Mouse (Mus musculus) erythroblast, adult 5-6 weeks (primary cell): ENCODE data around the gene Tmem121b. TPM values are rescaled to one million over a fixed set of nuclear protein-coding genes. Genes with fewer than 3 reads are reported as not detected.
A peak's percentile ranks its signal among the peaks of the same experiment; 100 is the strongest.

ENCODE experiments used
- ATAC-seq: replicated peaks from 2 replicates; pipeline ENCODE4 v1.8.0; 2016; ENCODE audit warnings: moderate number of reproducible peaks, mild to moderate bottlenecking, moderate TSS enrichment, inconsistent platforms; ENCODE audit not compliant: poor library complexity, low FRiP score, severe bottlenecking
- total RNA-seq, 2 experiments: library from RNA; stranded (forward) in 1 of 2; stranded (reverse) in 1 of 2; fragments of 150-400 nt in 1 of 2; fragments of 200-764, 138-1000 nt in 1 of 2; gene quantifications; 2 replicates each; pipeline versions ENCODE4 v1.2.3 to v1.2.4; 2015 to 2017; ENCODE audit warnings: low replicate concordance in 2 of 2

Tmem121b gene
- total RNA-seq, 2 experiments from 2014 or later = not detected

DNA sequence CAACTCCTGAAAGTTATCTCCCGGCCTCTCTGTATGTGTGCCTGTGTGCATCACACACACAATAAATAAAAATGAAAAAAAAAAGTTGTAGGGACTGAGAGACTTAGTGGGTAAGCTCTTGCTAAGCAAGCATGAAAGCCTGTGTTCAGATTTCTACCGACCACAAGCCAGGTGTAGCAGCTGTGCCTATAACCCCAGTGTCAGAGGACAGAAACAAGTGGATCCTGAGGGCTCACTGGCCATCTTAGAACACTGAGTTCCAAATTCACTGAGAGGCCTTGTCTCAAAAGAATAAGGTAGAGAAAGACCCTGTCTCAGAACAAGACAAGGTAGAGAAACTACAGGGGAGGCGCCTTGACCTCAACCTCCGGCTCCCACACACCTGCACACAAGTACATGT lies 25.3 kb downstream of the Tmem121b start:
- ATAC-seq = no peak

DNA sequence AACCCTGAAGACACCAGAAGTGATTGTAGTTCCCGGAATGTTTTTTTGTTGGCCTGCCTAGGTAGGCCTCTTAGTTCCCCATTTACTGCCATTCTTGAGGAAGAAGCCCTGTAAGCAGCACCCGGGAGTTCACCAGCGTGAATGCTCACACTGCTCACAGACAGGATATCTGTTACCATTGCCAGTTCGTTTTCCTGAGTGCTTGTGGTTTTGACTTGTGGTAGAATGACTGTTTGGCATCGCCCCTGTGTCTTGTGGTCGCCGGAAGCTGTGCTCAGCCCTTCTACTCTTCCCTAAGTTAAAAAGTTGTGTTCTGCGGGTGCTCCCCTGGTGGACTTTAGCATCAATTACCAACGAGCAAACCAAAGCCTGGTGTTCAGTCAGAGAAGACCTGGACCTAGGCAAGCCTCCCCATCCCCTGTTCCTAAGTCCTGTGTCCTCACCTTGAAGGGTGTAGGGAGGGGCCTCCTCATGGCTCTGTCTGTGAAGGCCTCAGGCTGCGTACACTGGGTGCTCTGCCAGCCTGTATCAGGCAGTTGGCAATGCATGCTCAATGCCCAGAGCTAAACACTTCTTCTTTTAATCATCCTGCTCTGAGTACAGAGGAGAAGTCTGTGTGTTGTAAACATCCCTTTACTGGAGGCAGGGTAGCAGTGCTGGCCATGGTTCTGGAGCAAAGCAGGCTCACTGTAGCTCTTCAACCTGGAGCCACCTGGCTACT lies 26.8 kb downstream of the Tmem121b start:
- no peak for ATAC-seq

DNA sequence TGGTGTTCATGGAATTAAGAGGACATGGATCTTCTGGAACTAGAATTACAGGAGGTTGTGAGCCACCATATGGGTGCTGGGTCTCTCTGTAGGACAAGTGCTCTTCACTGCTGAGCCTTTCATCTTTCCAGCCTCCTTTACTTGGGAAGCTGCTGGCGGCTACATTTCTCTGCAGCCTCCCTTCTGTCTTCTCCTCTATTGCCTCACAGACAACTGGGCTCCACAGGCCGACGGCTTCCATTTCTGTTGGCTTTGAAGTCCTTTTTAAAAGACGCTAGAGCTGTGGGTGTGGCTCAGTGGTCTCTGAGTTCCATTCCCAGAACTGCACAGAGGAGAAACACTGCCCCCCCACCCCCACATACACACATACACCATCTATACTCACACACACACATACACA lies 28.2 kb downstream of the Tmem121b start:
- ATAC-seq = no peak

DNA sequence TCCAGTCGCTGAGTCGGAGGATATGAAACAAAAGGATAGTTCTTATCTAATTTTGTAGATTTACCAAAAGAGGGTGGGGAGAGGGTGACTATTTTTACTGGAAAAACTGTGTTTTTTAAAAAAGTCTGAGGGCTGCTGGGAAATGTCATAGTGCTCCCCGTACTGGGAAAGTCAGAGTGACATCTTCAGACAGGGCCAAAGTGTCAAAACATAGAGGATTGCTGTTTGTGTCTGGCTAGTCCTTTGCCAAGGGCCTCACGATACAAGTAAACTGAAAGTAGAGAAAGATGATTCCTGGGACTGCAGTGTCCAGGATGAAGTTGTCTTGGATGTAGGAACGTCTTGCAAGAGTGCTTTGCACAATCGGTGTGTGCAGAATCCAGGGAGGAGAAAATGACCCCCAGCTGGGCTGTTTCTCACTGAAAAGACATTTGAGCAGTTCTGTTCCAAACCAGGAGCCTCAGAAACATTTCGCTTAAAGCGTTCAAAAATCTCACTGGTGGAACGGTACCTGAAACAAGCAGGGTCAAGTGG lies 29.1 kb downstream of the Tmem121b start:
- no peak for ATAC-seq

DNA sequence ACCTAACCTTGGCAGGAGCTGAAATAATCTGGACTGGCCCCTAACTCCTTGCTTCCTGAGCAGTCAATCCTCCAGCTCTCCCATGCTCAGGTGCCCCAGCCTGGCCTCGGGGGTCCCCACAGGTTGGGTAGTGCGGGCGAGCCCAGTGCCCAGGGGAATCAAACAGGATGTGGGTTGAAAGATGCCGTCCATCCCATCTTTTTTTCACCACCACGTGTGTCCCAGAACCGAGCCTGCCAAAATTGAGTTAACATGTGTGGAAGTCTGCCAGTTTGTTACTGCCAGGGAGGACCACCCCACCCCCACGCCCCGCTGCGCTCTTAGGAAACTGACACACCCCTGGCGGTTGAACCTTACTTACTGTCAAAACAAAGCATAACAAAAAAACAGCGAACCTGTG lies 29.7 kb downstream of the Tmem121b start:
- ATAC-seq = peak; percentile 57

DNA sequence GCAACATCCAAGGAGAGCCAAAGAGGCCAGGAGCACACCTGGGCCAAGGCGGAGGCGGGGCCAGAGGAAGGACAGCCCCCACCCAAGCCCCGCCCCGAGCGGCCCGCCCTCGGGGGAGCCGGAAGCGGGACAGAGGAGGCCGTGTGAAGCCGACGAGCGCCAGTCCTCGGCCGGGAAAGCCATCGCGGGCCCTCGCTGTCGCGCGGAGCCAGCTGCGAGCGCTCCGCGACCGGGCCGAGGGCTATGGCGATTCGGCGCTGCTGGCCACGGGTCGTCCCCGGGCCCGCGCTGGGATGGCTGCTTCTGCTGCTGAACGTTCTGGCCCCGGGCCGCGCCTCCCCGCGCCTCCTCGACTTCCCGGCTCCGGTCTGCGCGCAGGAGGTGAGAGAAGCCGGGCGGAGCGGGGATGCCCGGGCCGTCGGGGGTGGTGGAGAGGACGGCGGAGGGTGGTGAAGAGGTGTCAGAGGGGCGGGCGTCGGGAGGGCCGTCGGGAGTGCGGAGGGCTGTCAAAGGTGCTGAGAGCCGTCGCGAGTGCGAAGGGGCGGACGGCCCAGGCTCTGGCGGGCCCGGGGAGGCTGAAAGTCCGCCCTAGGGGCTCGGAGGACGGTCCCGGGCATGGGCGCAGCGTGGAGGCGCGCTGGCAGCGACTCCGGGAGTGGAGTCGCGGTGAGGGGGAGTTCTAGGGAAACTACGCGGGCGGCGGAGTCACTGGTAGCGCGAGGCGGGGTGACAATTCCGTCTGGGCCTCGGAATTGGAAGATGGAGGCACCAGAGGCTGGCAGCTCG lies 30.3 kb downstream of the Tmem121b start, which contains the start of gene Il17ra:
Gene Il17ra (plus strand): TSS at position 162 of the 786 bp plus-strand sequence.
- peak; percentile 78 for ATAC-seq

DNA sequence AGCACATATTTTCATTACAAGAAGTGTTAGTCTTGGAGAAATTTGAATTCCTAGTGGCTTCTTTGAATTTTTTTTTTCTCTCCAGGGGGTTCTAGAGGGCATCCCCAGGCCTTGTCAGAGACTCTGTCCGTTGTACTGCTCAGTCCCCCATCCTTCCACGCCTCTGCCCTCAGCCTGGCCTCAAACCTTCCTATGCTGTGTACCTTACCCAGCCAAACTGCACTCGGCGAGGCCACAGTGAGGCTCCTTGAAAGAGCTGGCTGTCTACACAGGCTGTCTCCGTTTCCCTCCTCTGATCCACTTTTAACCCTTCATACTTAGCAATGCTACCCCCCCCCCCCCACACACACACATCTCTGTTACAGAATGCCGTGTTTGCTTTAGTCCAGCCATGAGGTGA lies 31.4 kb downstream of the Tmem121b start:
- ATAC-seq = no peak

DNA sequence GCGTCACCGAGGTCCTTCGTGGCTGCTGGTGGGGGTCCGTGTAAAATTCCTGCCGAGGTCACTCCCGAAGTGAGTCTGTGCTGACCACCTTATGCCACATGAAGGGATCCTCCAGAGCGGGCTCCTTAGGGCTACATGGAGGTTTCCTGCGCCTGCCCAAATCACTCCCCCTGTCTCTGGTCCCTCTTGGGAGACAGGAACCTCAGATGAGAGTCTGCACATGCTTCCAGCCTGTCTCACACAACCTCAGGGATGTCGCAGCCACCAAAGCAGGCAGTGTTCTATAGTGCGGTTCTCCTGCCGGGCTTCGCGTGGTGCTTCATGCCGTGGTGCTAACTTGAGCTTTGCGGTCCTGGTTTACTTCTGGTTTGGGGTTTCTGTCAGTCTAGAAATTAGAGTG lies 32.4 kb downstream of the Tmem121b start:
- no peak for ATAC-seq

DNA sequence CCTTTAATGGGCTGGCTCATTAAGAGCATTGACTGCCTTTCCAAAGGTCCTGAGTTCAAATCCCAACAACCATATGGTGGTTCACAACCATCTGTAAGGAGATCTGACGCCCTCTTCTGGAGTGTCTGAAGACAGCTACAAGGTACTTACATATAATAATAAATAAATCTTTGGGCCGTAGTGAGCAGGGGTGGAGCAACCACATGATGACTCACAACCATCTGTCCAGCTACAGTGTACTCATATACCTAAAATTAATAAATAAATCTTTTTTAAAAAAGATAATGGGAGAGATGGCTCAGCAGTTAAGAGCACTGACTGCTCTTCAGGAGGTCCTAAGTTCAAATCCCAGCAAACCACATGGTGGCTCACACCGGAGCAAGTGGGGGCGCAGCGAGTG lies 35.9 kb downstream of the Tmem121b start:
- ATAC-seq = no peak

DNA sequence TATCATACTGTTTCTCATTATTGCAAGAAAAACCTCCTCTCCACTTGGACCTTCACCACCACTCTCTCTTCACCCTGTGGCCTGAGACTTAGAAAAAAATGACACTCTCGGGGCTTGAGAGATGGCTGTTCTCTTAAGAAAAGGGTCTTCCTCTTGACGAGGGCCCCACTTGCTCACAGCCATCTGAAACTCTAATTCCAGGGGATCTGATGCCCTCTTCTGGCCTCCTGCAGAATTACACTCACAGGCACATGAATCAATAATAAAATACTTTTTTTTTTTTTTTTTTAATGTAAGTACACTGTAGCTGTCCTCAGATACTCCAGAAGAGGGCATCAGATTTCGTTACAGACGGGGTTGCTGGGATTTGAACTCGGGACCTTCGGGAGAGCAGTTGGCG lies 36.5 kb downstream of the Tmem121b start:
- no peak; the same call in 1 of the 2 replicates for ATAC-seq

DNA sequence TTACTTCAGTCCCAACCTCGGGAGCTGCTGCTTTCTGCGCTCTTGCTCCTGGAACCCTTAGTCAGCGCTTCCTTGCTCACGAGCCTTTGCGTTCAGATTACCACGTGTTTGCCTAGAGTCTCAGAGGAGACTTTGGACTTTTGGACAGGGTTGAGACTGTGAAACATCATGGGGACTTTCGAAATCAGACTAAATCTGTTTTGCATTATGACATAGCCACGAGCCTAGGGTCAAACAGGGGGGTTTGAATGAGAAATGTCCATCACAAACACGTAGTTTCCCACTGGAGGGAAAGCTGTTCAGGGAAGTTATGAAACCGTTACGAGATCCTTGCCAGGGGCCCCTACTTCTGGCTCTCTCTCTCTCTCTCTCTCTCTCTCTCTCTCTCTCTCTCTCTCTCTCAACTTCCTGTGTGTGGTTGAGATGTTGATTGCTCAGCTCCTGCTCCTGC lies 39.0 kb downstream of the Tmem121b start:
- no peak for ATAC-seq

DNA sequence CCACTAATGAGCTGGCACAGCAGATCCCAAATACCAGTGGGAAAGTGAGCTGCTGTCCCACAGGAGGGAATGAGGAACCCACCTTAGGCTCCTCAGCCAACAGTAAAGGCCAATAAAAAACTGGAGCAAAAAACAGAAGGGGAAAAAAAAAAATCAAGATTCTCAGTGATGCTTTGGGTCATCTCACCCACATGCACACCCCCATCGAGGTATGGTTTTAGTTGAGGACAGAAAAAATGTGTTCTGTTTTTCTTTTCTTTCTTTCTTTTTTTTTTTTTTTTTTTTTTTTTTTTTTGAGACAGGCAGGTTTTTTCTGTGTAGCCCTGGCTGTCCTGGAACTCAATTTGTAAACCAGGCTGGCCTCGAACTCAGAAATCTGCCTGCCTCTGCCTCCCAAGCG lies 40.1 kb downstream of the Tmem121b start:
- ATAC-seq = no peak

DNA sequence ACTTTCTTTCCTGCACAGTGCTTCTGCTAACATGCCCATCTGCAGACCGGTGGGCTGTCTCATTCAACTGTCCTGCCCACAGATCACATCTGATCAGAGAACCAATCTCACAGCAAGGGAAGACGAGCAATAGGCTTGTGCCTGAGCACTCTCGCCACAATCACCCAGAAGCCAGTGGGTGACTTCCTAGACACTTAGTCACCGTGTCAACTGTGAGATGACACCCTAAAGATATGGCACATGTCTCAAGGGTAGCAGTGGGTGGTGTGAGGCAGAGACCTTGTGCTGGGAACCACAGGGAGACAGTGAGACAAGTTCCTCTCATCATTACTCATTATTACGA lies 40.5 kb downstream of the Tmem121b start:
- no peak for ATAC-seq

DNA sequence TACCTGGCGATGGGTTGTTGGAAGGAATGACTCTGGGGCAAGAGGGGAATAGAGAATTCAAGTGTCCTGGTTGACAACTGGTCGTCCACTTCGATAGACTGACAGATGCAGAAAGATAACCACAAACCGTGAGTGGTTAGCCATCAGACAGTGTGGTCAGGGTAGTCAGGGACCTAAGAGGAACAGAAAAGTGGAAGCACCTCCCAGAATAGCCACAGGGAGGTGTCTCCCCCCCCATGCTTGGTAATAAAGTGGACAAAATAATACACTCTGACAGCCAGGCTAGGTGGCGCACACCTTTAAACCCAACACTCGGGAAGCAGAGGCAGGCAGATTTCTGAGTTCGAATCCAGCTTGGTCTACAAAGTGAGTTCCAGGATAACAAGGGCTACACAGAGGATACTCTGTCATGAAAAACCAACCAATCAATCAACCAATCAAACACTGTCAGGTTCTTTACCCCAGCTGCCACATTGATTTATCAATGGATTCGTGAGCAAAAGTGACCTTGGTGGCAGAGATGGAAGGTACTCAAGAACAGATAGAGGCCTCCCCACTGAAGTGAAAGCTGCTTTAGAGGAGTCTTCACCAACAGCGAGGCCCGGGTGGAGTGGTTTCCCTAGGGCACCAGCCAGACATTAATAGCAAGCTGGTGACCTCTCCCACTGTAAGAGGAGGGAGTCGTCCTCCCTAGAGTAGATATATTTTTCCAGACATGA lies 41.1 kb downstream of the Tmem121b start:
- ATAC-seq = no peak

DNA sequence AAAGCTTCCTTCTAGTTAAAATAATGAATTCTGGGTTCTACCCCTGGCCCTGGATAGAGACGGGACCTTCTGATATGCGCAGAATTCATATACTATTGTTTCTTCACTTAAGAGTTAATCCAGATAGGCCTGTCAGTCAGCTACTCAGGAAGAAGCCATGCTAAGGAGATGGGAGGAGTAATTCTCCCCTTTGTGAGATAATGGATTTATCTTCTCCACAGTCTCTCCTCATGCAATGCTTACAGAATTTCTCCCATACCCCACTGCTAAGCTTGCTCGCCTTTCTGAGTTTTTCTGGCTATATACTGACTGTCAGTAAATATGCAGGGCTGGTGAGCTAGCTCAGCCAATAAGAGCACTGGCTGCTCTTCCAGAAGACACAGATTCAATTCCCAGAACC lies 43.4 kb downstream of the Tmem121b start:
- ATAC-seq = no peak

DNA sequence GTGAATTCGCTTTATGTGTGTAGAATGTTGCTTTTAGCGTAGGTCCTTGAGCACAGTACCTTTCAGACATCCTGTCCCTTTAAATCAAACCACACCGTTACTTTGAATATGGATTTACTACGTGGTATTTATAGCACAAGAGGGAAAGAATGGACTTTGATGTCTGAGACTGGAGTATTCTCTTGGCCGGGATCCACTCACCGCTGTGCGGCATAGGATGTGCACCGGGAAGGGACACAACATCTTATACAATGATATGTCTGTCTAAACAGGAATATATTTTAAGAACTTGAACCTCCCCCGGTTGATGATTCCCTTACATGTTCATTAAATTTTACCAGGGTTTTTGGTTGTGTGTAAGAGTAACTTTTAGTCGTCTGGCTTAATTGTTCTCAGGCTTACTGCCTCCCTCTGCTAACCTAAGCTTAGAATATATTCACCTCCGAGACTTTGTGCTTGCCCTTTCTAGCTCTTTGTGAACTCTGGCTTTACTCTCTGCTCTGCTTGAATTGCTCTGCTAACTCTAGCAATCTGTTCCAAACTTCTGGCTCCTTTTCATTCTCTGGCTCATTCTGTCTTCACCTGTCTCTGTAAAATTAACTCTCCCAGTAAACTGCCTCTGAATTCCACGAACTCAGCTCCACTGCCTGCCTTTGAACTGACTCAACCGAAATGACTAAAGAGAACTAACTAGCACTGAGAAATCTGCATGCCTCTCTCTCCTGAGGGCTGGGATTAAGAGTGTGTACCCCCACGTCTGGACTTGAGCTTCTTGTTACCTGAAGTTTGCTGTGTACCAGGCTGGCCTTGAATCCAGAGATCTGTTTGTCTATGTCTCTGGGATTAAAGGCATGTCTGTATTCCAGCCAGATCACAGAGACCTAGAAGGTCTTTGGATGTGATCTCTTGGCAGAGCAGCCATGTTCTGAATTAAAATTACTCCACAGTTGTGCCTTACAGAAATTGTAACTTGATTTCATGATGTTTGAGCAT lies 49.9 kb downstream of the Tmem121b start:
- ATAC-seq = no peak

DNA sequence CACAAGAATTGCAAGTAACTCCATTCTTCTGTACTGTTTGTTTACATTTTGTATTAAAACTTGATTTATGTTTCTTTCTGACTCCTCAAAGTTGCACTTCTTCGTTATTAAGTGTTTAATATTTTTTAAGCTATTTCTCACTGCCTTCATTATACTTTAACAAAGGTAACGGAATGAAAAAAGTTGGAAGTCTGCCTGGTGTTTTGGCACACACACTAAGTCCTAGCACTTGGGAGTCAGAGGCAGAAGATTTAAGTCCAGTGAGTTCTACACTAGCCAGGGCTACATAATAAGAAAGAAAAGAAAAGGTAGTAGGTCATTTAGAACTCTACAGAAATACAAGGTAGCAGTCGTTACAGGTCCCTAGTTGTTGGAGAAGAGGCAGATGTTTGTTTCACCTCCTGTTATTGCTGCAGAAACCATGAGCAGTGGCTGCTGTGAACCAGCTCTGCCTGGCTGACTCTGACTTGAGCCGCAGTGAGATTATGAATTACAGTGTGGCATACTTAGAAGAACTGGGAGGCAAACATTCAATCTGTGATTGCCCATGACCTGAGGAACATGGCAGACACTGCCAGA lies 51.3 kb downstream of the Tmem121b start:
- ATAC-seq = no peak
